Mouse (Mus musculus) spleen, adult 2 months (tissue): Measurements from ENCODE around the gene Apobec2.

Experiments
- CTCF ChIP-seq: fragments of 200-500 bp; IDR thresholded peaks from 2 replicates; pipeline ENCODE4 v1.5.1; 2011; ENCODE audit warnings: mild to moderate bottlenecking, inconsistent platforms; ENCODE audit not compliant: insufficient read depth, insufficient read length, insufficient replicate concordance; ENCODE audit errors: extremely low read depth
- POLR2A ChIP-seq: fragments of 200-500 bp; IDR thresholded peaks from 2 replicates; pipeline ENCODE4 v1.6.1; 2011; ENCODE audit warnings: low read depth, low read length, inconsistent platforms

DNA sequence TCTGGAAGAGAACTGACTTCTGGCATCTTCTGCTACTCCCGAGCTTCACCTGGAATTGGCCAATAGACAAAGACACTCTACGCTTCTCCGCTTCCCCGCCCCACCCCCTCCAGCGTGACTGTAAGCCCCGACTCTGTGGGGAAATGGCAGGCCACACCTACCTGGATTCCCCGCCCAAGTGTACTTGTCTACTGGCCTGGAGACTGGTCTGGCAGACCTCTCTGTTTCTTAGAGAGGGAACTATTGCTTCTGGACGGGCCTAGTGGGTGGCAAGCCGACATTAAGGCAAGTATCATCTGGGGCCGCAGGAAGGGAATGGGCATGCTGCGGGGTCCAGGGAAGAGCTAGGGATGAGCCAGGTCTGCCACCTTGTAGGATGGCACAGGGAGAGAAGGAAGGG lies 22.0 kb upstream of the Apobec2 start, which contains the start of gene Unc5cl:
- TF ChIP-seq CTCF (no peak), POLR2A (no peak)
